Mouse (Mus musculus) heart, embryonic 13.5 days (tissue): ENCODE results near the gene Fbf1. TPM values are rescaled to one million over a fixed set of nuclear protein-coding genes. Genes with fewer than 3 reads are reported as not detected.
A peak's percentile ranks its signal among the peaks of the same experiment; 100 is the strongest.

Experiments
- ATAC-seq: fragments of 200-750 bp; cut with Nextera tagmentation; 2 replicates; pipeline ENCODE4 v1.8.0; 2017; ENCODE audit warnings: moderate TSS enrichment; ENCODE audit not compliant: insufficient number of reproducible peaks, low FRiP score, low TSS enrichment; ENCODE audit errors: extremely low read depth
- H3K27ac ChIP-seq: fragments of 300-500 bp; sonication (generic); replicated peaks from 2 replicates; pipeline ENCODE4 v1.5.1; 2015; ENCODE audit warnings: moderate library complexity, mild to moderate bottlenecking, inconsistent platforms
- H3K27me3 ChIP-seq: fragments of 300-500 bp; sonication (generic); replicated peaks from 2 replicates; pipeline ENCODE4 v1.6.1; 2015; ENCODE audit warnings: mild to moderate bottlenecking, inconsistent platforms
- H3K36me3 ChIP-seq: fragments of 300-500 bp; sonication (generic); 2 replicates; pipeline ENCODE4 v1.6.1; 2015; ENCODE audit warnings: mild to moderate bottlenecking, inconsistent platforms
- H3K4me1 ChIP-seq: fragments of 300-500 bp; sonication (generic); 2 replicates; pipeline ENCODE4 v1.6.1; 2015; ENCODE audit warnings: inconsistent platforms
- H3K4me2 ChIP-seq: fragments of 300-500 bp; sonication (generic); 2 replicates; pipeline ENCODE4 v1.6.1; 2015; ENCODE audit warnings: inconsistent platforms, mild to moderate bottlenecking, moderate library complexity
- H3K4me3 ChIP-seq: fragments of 300-500 bp; sonication (generic); 2 replicates; pipeline ENCODE4 v1.5.1; 2015; ENCODE audit warnings: moderate library complexity, mild to moderate bottlenecking, inconsistent platforms
- H3K9ac ChIP-seq: fragments of 300-500 bp; sonication (generic); 2 replicates; pipeline ENCODE4 v1.6.1; 2015; ENCODE audit warnings: inconsistent platforms, mild to moderate bottlenecking, moderate library complexity
- H3K9me3 ChIP-seq: fragments of 300-500 bp; sonication (generic); 2 replicates; pipeline ENCODE4 v1.6.1; 2016; ENCODE audit warnings: inconsistent platforms
- WGBS: fragments of 180-500 bp; shearing (Covaris S2); methylation state at CpG from one replicate; pipeline ENCODE4 v1.1.7; 2015; ENCODE audit warnings: mixed read lengths; 5-methylcytosine and 5-hydroxymethylcytosine counted together
- polyA plus RNA-seq: library from polyadenylated mRNA; unstranded; fragments of >200 nt; fragmentation: Nextera tagmentation; extraction: Ambion mirVana; gene quantifications from 2 replicates; pipeline ENCODE4 v1.2.1, GENCODE M21; 2015

Gene Fbf1
- polyA plus RNA-seq, 1 experiment from 2014 or later: 24.4 TPM

- Histone ChIP-seq H3K4me1 (peaks cover 95% of the 10 kb centered on the region), H3K9ac (peak overlapping the region; percentile 93), H3K4me3 (peak overlapping the region; percentile 80; the same call in 1 of the 2 replicates), H3K27me3 (peaks cover 36% of the 10 kb centered on the region), H3K9me3 (no peaks in the 10 kb centered on the region), H3K4me2 (peak overlapping the region; percentile 76), H3K36me3 (peaks cover 28% of the 10 kb centered on the region), H3K27ac (peak overlapping the region; percentile 97)
- no peak for ATAC-seq
- WGBS: 40% methylated on average over 32 of the region's 32 CpGs
Measured at GRCm38 (mm10) chr11:116106154-116106962, 61.6 kb downstream of the Fbf1 start.

- peak overlapping the region; percentile 71 for H3K9ac ChIP-seq
- peaks cover 33% of the 10 kb centered on the region for H3K27me3 ChIP-seq
- H3K9me3 ChIP-seq: no peaks in the 10 kb centered on the region
- H3K27ac ChIP-seq: peak overlapping the region; percentile 97
- no peak overlapping the region for H3K4me2 ChIP-seq
- ATAC-seq: no peak
- WGBS: 76% methylated on average over 2 of the region's 2 CpGs
- peaks cover 28% of the 10 kb centered on the region for H3K36me3 ChIP-seq
- H3K4me3 ChIP-seq: no peak overlapping the region
- H3K4me1 ChIP-seq: peaks cover 99% of the 10 kb centered on the region
Measured at GRCm38 (mm10) chr11:116105065-116105464, 62.9 kb downstream of the Fbf1 start.

DNA sequence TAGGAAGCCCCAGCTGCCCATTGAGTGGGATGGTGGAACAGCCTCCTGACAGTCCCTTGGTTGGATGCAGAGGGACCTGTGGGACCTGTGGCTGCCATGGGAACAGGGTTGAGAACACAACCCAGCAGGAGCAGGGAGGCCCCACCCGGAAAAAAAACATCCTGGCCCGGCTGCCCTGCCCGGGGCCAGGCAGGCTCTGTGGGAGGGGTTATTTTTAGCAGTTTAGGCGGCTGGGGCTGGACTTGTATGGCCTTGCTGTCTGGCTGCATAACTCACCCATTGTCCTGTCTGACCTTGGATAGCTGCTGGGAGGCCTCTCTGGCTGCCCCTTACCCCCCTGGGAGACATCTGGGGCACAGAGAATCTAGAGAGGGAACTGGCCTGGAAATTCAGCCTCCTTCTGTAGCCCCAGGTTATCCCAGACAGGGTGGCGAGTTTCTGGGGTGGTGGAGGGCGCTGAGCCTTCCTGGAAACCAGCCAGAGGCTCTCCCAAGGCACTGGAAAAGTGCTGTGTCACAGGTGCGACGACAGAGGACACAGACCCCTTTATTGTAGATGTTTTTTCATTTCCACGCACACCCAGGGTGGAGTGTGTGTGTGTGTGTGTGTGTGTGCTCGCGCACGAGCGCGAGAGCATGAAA, 63.8 kb downstream of the Fbf1 start:
- H3K4me3 ChIP-seq: no peak overlapping the region
- no peaks in the 10 kb centered on the region for H3K9me3 ChIP-seq
- H3K27ac ChIP-seq: peak overlapping the region; percentile 97
- peaks cover 28% of the 10 kb centered on the region for H3K36me3 ChIP-seq
- peaks cover 99% of the 10 kb centered on the region for H3K4me1 ChIP-seq
- peak overlapping the region; percentile 38 for H3K4me2 ChIP-seq
- WGBS: 22% methylated on average over 14 of the region's 14 CpGs
- peaks cover 24% of the 10 kb centered on the region for H3K27me3 ChIP-seq
- peak overlapping the region; percentile 71 for H3K9ac ChIP-seq
- ATAC-seq: peak; percentile 64

GRCm38 (mm10) chr11:116103572-116103971, 64.4 kb downstream of the Fbf1 start:
- 59% methylated on average over 12 of the region's 12 CpGs for WGBS
- Histone ChIP-seq H3K4me1 (peaks cover 99% of the 10 kb centered on the region), H3K9me3 (no peaks in the 10 kb centered on the region), H3K4me3 (no peak overlapping the region), H3K36me3 (peaks cover 28% of the 10 kb centered on the region), H3K9ac (peak overlapping the region; percentile 47), H3K27me3 (peaks cover 19% of the 10 kb centered on the region), H3K27ac (peak overlapping the region; percentile 97), H3K4me2 (peak overlapping the region; percentile 38)
- ATAC-seq: no peak

DNA sequence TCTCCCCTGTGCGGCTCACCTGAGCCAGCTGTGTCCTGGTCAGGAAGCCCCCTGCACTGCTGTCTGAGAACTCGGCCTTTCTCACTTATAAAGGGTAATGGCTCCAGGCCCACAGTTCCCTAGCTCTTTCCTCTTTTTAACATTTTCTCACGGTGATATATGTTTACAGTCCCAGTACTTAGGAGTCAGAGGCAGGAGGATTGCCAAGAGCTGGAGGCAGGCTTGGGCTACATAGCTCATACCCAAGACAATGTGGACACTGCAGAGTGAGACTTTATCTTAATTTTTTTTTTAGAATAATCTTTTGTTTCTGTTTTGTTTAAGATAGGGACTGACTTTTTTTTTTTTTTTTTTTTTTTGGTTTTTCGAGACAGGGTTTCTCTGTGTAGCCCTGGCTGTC, 65.5 kb downstream of the Fbf1 start:
- peak overlapping the region; percentile 97 for H3K27ac ChIP-seq
- no peaks in the 10 kb centered on the region for H3K9me3 ChIP-seq
- no peak overlapping the region for H3K4me3 ChIP-seq
- peaks cover 90% of the 10 kb centered on the region for H3K4me1 ChIP-seq
- H3K27me3 ChIP-seq: peaks cover 8% of the 10 kb centered on the region
- peak overlapping the region; percentile 32 for H3K4me2 ChIP-seq
- WGBS: 52% methylated on average over 3 of the region's 4 CpGs
- ATAC-seq: no peak
- H3K9ac ChIP-seq: peak overlapping the region; percentile 64
- H3K36me3 ChIP-seq: peaks cover 24% of the 10 kb centered on the region

DNA sequence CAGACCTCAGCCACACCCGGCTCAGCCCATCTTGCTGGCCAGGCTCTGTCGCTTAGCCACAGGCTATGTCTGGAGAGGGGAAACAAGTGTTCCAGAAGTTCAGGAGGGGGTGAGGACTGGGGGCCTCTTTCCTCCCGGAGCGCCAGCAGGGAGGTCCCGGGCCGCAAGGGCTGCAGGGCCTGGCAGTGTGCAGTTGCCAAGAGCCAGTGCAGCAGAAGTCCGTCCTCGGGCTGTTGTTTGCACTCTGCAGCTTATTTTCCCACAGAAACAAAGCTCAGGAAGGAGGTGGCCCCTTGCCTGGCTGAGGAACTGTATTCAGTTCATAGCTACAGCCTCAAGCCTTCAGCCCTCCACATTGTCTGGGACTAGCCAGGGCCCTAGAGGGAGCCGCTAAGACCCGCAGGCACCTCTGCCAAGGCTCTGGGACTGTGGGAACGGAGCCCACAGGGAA, 66.0 kb downstream of the Fbf1 start:
- peak overlapping the region; percentile 97 for H3K27ac ChIP-seq
- peaks cover 85% of the 10 kb centered on the region for H3K4me1 ChIP-seq
- H3K4me2 ChIP-seq: peak overlapping the region; percentile 32
- WGBS: 36% methylated on average over 11 of the region's 11 CpGs
- H3K9me3 ChIP-seq: peaks cover under 1% of the 10 kb centered on the region; the same call in 1 of the 2 replicates
- peak overlapping the region; percentile 64 for H3K9ac ChIP-seq
- ATAC-seq: no peak
- peaks cover 20% of the 10 kb centered on the region for H3K36me3 ChIP-seq
- H3K27me3 ChIP-seq: peaks cover 3% of the 10 kb centered on the region
- H3K4me3 ChIP-seq: no peak overlapping the region

DNA sequence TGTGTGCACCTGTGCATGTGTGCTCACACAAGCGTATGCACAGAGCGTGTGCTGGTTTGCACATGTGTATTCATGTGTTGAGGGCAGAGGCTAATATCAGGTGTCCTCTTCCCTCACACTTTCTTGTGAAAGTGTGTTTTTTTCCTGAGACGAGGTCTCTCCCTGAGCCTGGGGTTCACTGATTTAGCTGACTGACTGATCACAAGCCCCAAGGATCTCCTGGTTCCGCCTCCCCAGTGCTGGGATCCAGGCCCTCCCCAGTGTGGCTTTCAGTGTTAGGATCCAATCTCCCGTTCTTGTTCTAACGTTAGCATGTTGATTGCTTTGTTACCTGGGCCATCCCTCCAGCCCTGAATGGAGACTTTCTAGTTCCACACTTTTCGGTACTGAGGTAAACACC, 67.1 kb downstream of the Fbf1 start:
- Histone ChIP-seq H3K27ac (peak overlapping the region; percentile 97), H3K4me1 (peaks cover 74% of the 10 kb centered on the region), H3K9me3 (peaks cover 6% of the 10 kb centered on the region; the same call in 1 of the 2 replicates), H3K9ac (peak overlapping the region; percentile 64), H3K4me3 (no peak overlapping the region), H3K36me3 (peaks cover 9% of the 10 kb centered on the region), H3K27me3 (no peaks in the 10 kb centered on the region), H3K4me2 (no peak overlapping the region)
- ATAC-seq: no peak
- 69% methylated on average over 7 of the region's 7 CpGs for WGBS

- no peak for ATAC-seq
- peak overlapping the region; percentile 64 for H3K9ac ChIP-seq
- H3K9me3 ChIP-seq: peaks cover 6% of the 10 kb centered on the region; the same call in 1 of the 2 replicates
Measured at GRCm38 (mm10) chr11:116100385-116100784, 67.6 kb downstream of the Fbf1 start.

GRCm38 (mm10) chr11:116099462-116099861, 68.5 kb downstream of the Fbf1 start:
- H3K27me3 ChIP-seq: no peaks in the 10 kb centered on the region
- no peak overlapping the region for H3K4me2 ChIP-seq
- no peak for ATAC-seq
- peak overlapping the region; percentile 80 for H3K27ac ChIP-seq
- peak overlapping the region; percentile 33 for H3K9ac ChIP-seq
- H3K4me3 ChIP-seq: no peak overlapping the region
- H3K4me1 ChIP-seq: peaks cover 60% of the 10 kb centered on the region
- peaks cover 6% of the 10 kb centered on the region; the same call in 1 of the 2 replicates for H3K9me3 ChIP-seq
- H3K36me3 ChIP-seq: no peaks in the 10 kb centered on the region
- WGBS: 79% methylated on average over 6 of the region's 6 CpGs

More at GRCm38 (mm10) chr11:116100385-116100784, 67.6 kb downstream of the Fbf1 start:
- no peak overlapping the region for H3K4me2 ChIP-seq
- peak overlapping the region; percentile 97 for H3K27ac ChIP-seq
- no peak overlapping the region for H3K4me3 ChIP-seq
- H3K4me1 ChIP-seq: peaks cover 69% of the 10 kb centered on the region
- peaks cover 5% of the 10 kb centered on the region for H3K36me3 ChIP-seq
- 15% methylated on average over 6 of the region's 6 CpGs for WGBS
- H3K27me3 ChIP-seq: no peaks in the 10 kb centered on the region

- H3K36me3 ChIP-seq: no peaks in the 10 kb centered on the region
- H3K9me3 ChIP-seq: peaks cover 6% of the 10 kb centered on the region; the same call in 1 of the 2 replicates
- no peak overlapping the region for H3K4me3 ChIP-seq
- H3K4me1 ChIP-seq: peaks cover 58% of the 10 kb centered on the region
- peak overlapping the region; percentile 80 for H3K27ac ChIP-seq
- H3K9ac ChIP-seq: peak overlapping the region; percentile 33
- no peak overlapping the region for H3K4me2 ChIP-seq
- no peak for ATAC-seq
- H3K27me3 ChIP-seq: no peaks in the 10 kb centered on the region
- WGBS: 60% methylated on average over 14 of the region's 14 CpGs
Measured at GRCm38 (mm10) chr11:116098711-116099460, 69.1 kb downstream of the Fbf1 start.
